ENCODE assay signal across 8 mouse cellular contexts in the genomic region with DNA sequence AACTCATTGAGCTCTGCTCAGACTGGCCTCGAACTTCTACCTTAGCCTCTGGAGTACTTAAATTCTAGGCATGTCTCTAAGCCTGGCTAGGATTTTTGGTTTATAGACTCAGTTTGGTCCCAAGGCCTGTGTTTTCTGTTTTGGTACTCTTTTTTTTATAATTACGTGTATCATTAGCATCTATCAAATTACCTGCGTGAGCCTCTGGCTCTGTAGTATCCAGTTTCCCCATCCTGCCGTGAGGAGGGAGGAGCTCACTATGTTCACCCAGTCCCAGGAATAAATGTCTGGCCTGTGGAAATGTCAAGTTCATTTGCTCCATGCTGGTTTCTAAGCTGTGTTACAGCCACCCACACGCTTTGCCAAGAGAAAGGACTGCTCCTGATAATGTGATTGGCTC. TPM values are rescaled to one million over a fixed set of nuclear protein-coding genes. Genes with fewer than 3 reads are reported as not detected.
A peak's percentile ranks its signal among the peaks of the same experiment; 100 is the strongest.
DNase-seq lines count a peak whose midpoint lies in the region; ATAC-seq and TF ChIP-seq lines count a peak whose summit lies in the region.

No protein-coding gene starts in this region.

- TF ChIP-seq CTCF in ES-Bruce4 (IDR thresholded peaks at IDR 0.05; ENCODE audit: low read depth, low read length) = no peak
- TF ChIP-seq CTCF in liver, embryonic 14.5 days (IDR thresholded peaks at IDR 0.05; ENCODE audit: low read depth) = no peak

- no peaks in the 10 kb centered on the region for H3K9me3 ChIP-seq in erythroblast, embryonic 14.5 days (ENCODE audit: control insufficient read depth, low read length)
- H3K9me3 ChIP-seq in ES-Bruce4 (replicated peaks; ENCODE audit: control insufficient read depth, insufficient read depth, low read length, poor library complexity, severe bottlenecking) = no peaks in the 10 kb centered on the region
- no peaks in the 10 kb centered on the region for H3K9me3 ChIP-seq in forebrain, embryonic 13.5 days (replicated peaks)
- H3K9me3 ChIP-seq in liver, embryonic 14.5 days (ENCODE audit: control insufficient read depth, low read length) = no peaks in the 10 kb centered on the region

- DNase-seq in liver, embryonic 14.5 days (ENCODE audit: low read depth in 3 of 3, low spot score in 3 of 3) = no peak
- no peak for DNase-seq in left cerebral cortex, adult 18-20 months (ENCODE audit: low spot score in 2 of 2)
- no peak for DNase-seq in urinary bladder, adult 18-20 months (ENCODE audit: low spot score in 2 of 2)
- no peak for DNase-seq in kidney, postnatal 36 days

- no peak for TF ChIP-seq EP300 in ES-Bruce4 (IDR thresholded peaks at IDR 0.05; ENCODE audit: insufficient read depth, low read depth, low read length)
- TF ChIP-seq EP300 in liver, embryonic 14.5 days (IDR thresholded peaks at IDR 0.05; ENCODE audit: low read depth) = no peak

- TF ChIP-seq POLR2A in ES-Bruce4 (IDR thresholded peaks at IDR 0.05; ENCODE audit: insufficient read depth, low read length) = no peak

- no peak for ATAC-seq in erythroblast, adult 5-6 weeks (replicated peaks; ENCODE audit: low FRiP score, poor library complexity, severe bottlenecking)
- no peak for ATAC-seq in forebrain, embryonic 13.5 days
- ATAC-seq in liver, embryonic 14.5 days (ENCODE audit: insufficient read depth) = no peak

- 0 out of 2 replicates have a peak overlapping the region, but pooled peaks have one; percentile 98 for H3K9ac ChIP-seq in ES-Bruce4 (ENCODE audit: low read depth, poor library complexity, severe bottlenecking)
- peak overlapping the region; percentile 32; the same call in 1 of the 2 replicates for H3K9ac ChIP-seq in forebrain, embryonic 13.5 days
- H3K9ac ChIP-seq in liver, embryonic 14.5 days (replicated peaks) = peak overlapping the region; percentile 7; the same call in 1 of the 2 replicates

- H3K4me3 ChIP-seq in erythroblast, embryonic 14.5 days (replicated peaks) = peak overlapping the region; percentile 95
- H3K4me3 ChIP-seq in ES-Bruce4 (ENCODE audit: low read depth, low read length) = no peak overlapping the region
- H3K4me3 ChIP-seq in forebrain, embryonic 13.5 days = peak overlapping the region; percentile 21
- peak overlapping the region; percentile 6 to 94; a peak in 3 of 4 replicates for H3K4me3 ChIP-seq in liver, embryonic 14.5 days (ENCODE audit: insufficient read depth in 1 of 2, low read depth in 2 of 2, low read length in 2 of 2)

- H3K27me3 ChIP-seq in erythroblast, embryonic 14.5 days (ENCODE audit: control insufficient read depth) = no peaks in the 10 kb centered on the region
- H3K27me3 ChIP-seq in ES-Bruce4 (ENCODE audit: control insufficient read depth, insufficient read depth, low read length, poor library complexity, severe bottlenecking) = no peaks in the 10 kb centered on the region
- H3K27me3 ChIP-seq in forebrain, embryonic 13.5 days = no peaks in the 10 kb centered on the region
- no peaks in the 10 kb centered on the region for H3K27me3 ChIP-seq in liver, embryonic 14.5 days (ENCODE audit: control insufficient read depth, insufficient read depth, low read length)

- peaks cover 12% of the 10 kb centered on the region for H3K36me3 ChIP-seq in erythroblast, embryonic 14.5 days (ENCODE audit: control insufficient read depth)
- no peaks in the 10 kb centered on the region for H3K36me3 ChIP-seq in ES-Bruce4 (ENCODE audit: control insufficient read depth, insufficient read depth, low read length, poor library complexity, severe bottlenecking)
- H3K36me3 ChIP-seq in forebrain, embryonic 13.5 days (ENCODE audit: poor library complexity, severe bottlenecking) = no peaks in the 10 kb centered on the region
- H3K36me3 ChIP-seq in liver, embryonic 14.5 days (replicated peaks; ENCODE audit: control insufficient read depth, insufficient read depth, low read depth) = no peaks in the 10 kb centered on the region

- H3K4me2 ChIP-seq in forebrain, embryonic 13.5 days = peak overlapping the region; percentile 67
- peak overlapping the region; percentile 91 for H3K4me2 ChIP-seq in liver, embryonic 14.5 days (ENCODE audit: low read depth)

- 0 out of 2 replicates have a peak overlapping the region, but pooled peaks have one; percentile 43 for H3K27ac ChIP-seq in ES-Bruce4 (ENCODE audit: insufficient read depth, low read length)
- H3K27ac ChIP-seq in forebrain, embryonic 13.5 days = no peak overlapping the region
- no peak overlapping the region for H3K27ac ChIP-seq in liver, embryonic 14.5 days

- WGBS in forebrain, embryonic 13.5 days = 42% methylated on average over 5 of the region's 5 CpGs
- WGBS in liver, embryonic 14.5 days (ENCODE audit: insufficient replicate concordance) = 39% methylated on average over 5 of the region's 5 CpGs

- H3K4me1 ChIP-seq in erythroblast, embryonic 14.5 days (ENCODE audit: control insufficient read depth) = peaks cover 76% of the 10 kb centered on the region
- H3K4me1 ChIP-seq in ES-Bruce4 (ENCODE audit: control insufficient read depth, insufficient read depth, low read length) = peaks cover 7% of the 10 kb centered on the region
- peaks cover 65% of the 10 kb centered on the region for H3K4me1 ChIP-seq in forebrain, embryonic 13.5 days
- peaks cover 13 to 61% of the 10 kb centered on the region in 2 experiments for H3K4me1 ChIP-seq in liver, embryonic 14.5 days (replicated peaks; ENCODE audit: control insufficient read depth in 2 of 2, insufficient read depth in 2 of 2, low read length in 1 of 2)

RNA-seq across cellular contexts. Expression of a gene that starts 2.1 kb away (rescaled TPM):
- polyA plus RNA-seq in erythroblast, embryonic 14.5 days (2012) = 0.17 and 0.19 TPM in 2 replicates
- 6.1 and 11.5 TPM in 2 replicates for total RNA-seq in erythroblast, adult 5-6 weeks (2015; ENCODE audit: low replicate concordance)
- 5.7 and 8.6 TPM in 2 replicates for total RNA-seq in erythroblast, adult 5-6 weeks (2017; ENCODE audit: low replicate concordance)
- polyA plus RNA-seq in ES-Bruce4 (2011; ENCODE audit: insufficient read depth, insufficient read length, low read depth, missing spikeins) = 26.1 and 26.7 TPM in 2 replicates
- polyA plus RNA-seq in forebrain, embryonic 13.5 days (2015; fragmentation: Nextera tagmentation; extraction: Ambion mirVana) = 11.6 and 12.7 TPM in 2 replicates
- 4.8 and 5.1 TPM in 2 replicates for polyA plus RNA-seq in liver, embryonic 14.5 days (2012; rRNA removed)
- polyA plus RNA-seq in liver, embryonic 14.5 days (2014; fragmentation: Nextera tagmentation; extraction: Ambion mirVana) = 5.4 and 6.4 TPM in 2 replicates
- 10 to 100 TPM; 25.3 to 26.3 TPM for total RNA-seq in left cerebral cortex, adult 18-20 months (2021)

RNA-seq across cellular contexts. Expression of a gene that starts 47.9 kb away (rescaled TPM):
- 0.01 and 0.02 TPM in 2 replicates for polyA plus RNA-seq in erythroblast, embryonic 14.5 days (2012)
- 0.42 and 1.5 TPM in 2 replicates for total RNA-seq in erythroblast, adult 5-6 weeks (2015; ENCODE audit: low replicate concordance)
- 0.84 and 1.0 TPM in 2 replicates for total RNA-seq in erythroblast, adult 5-6 weeks (2017; ENCODE audit: low replicate concordance)
- 12.2 and 13.9 TPM in 2 replicates for polyA plus RNA-seq in ES-Bruce4 (2011; ENCODE audit: insufficient read depth, insufficient read length, low read depth, missing spikeins)
- polyA plus RNA-seq in forebrain, embryonic 13.5 days (2015; fragmentation: Nextera tagmentation; extraction: Ambion mirVana) = 16.5 and 19.2 TPM in 2 replicates
- polyA plus RNA-seq in liver, embryonic 14.5 days (2012; rRNA removed) = 2.8 and 3.0 TPM in 2 replicates
- 4.7 and 6.3 TPM in 2 replicates for polyA plus RNA-seq in liver, embryonic 14.5 days (2014; fragmentation: Nextera tagmentation; extraction: Ambion mirVana)
- total RNA-seq in left cerebral cortex, adult 18-20 months (2021) = 100 to 1,000 TPM; 115 to 119 TPM

Comparison
In these comparisons a context has a peak if more than half of its experiments do, and no peak if none do; other contexts are left out.
1. H3K9ac ChIP-seq: peak in every context shown above with its lines; median percentile 98 in ES-Bruce4; 32 in forebrain, embryonic 13.5 days; 7 in liver, embryonic 14.5 days.